Mouse (Mus musculus) naive thymus-derived CD4-positive, alpha-beta T cell, adult 2 months (primary cell): ENCODE measurements around the gene Spon1.

ENCODE experiments used
- DNase-seq: peaks from one replicate; pipeline ENCODE4 v3.0.0-alpha.2; 2011; ENCODE audit warnings: low read depth

Spon1 gene

GRCm38 (mm10) chr7:113765667-113766497 is at the start of gene Spon1:
Gene Spon1, plus strand, starts transcription at chr7:113765998.
- DNase-seq, result no peak

GRCm38 (mm10) chr7:113721994-113722393 is 43.8 kb upstream of the Spon1 start:
- no peak for DNase-seq

- no peak for DNase-seq
Measured at GRCm38 (mm10) chr7:113723905-113724304, 41.9 kb upstream of the Spon1 start.

- DNase-seq, result no peak
Measured at GRCm38 (mm10) chr7:113727999-113728713, 37.6 kb upstream of the Spon1 start.

- no peak for DNase-seq
Measured at GRCm38 (mm10) chr7:113728926-113729325, 36.9 kb upstream of the Spon1 start.

GRCm38 (mm10) chr7:113730406-113731247 is 35.2 kb upstream of the Spon1 start:
- no peak for DNase-seq

GRCm38 (mm10) chr7:113737790-113738362 is 27.9 kb upstream of the Spon1 start:
- no peak for DNase-seq

GRCm38 (mm10) chr7:113739181-113739580 is 26.6 kb upstream of the Spon1 start:
- DNase-seq, result no peak

- DNase-seq, result no peak
Measured at GRCm38 (mm10) chr7:113742644-113743043, 23.2 kb upstream of the Spon1 start.

- DNase-seq, result no peak
Measured at GRCm38 (mm10) chr7:113743982-113744381, 21.8 kb upstream of the Spon1 start.

- DNase-seq, result no peak
Measured at GRCm38 (mm10) chr7:113756616-113757015, 9.2 kb upstream of the Spon1 start.

- peak; percentile 59 for DNase-seq
Measured at GRCm38 (mm10) chr7:113759212-113759611, 6.6 kb upstream of the Spon1 start.

GRCm38 (mm10) chr7:113765133-113765532 is 665 bp upstream of the Spon1 start:
- DNase-seq, result no peak

- DNase-seq, result no peak
Measured at GRCm38 (mm10) chr7:113766498-113766941, 722 bp downstream of the Spon1 start.

GRCm38 (mm10) chr7:113767546-113767945 is 1.7 kb downstream of the Spon1 start:
- no peak for DNase-seq

GRCm38 (mm10) chr7:113768174-113768935 is 2.6 kb downstream of the Spon1 start:
- DNase-seq, result no peak

- no peak for DNase-seq
Measured at GRCm38 (mm10) chr7:113769281-113769680, 3.5 kb downstream of the Spon1 start.

- no peak for DNase-seq
Measured at GRCm38 (mm10) chr7:113772135-113772534, 6.3 kb downstream of the Spon1 start.

GRCm38 (mm10) chr7:113773436-113773835 is 7.6 kb downstream of the Spon1 start:
- peak; percentile 55 for DNase-seq

GRCm38 (mm10) chr7:113774039-113774438 is 8.2 kb downstream of the Spon1 start:
- DNase-seq, result peak; percentile 61

GRCm38 (mm10) chr7:113774906-113775305 is 9.1 kb downstream of the Spon1 start:
- no peak for DNase-seq
